ENCODE assay signal across 23 mouse cellular contexts in genomic region chr10:4943148-4943547, GRCm38 (mm10).
A peak's percentile ranks its signal among the peaks of the same experiment; 100 is the strongest.
DNase-seq lines count a peak whose midpoint lies in the region; ATAC-seq and TF ChIP-seq lines count a peak whose summit lies in the region.
"Had no signal": no experiment of that assay in that cellular context is flagged by ENCODE, and none has a peak within 500 bp of the region (broad histone marks: within the 10 kb centered on the region; RNA-seq: fewer than 3 reads in every experiment).

No protein-coding gene starts in this region.

- H3K4me1 ChIP-seq in stomach, postnatal 0 days (replicated peaks; ENCODE audit: control insufficient read depth, insufficient read depth): no peaks in the 10 kb centered on the region
- H3K4me1 ChIP-seq: embryonic facial prominence, embryonic 10.5 days; embryonic facial prominence, embryonic 12.5 days; forebrain, embryonic 12.5 days had no signal

- intact Hi-C loops in gastrocnemius, adult 2 months (cut with DNase I): no loop called here

- no peaks in the 10 kb centered on the region for H3K36me3 ChIP-seq in myocyte (ENCODE audit: control insufficient read depth, insufficient read depth)
- H3K36me3 ChIP-seq in stomach, postnatal 0 days (ENCODE audit: control insufficient read depth, insufficient read depth, low read length): no peaks in the 10 kb centered on the region
- H3K36me3 ChIP-seq: embryonic facial prominence, embryonic 10.5 days; embryonic facial prominence, embryonic 12.5 days; forebrain, embryonic 12.5 days had no signal

- no peak for DNase-seq in gastrocnemius, adult 2 months
- no peak for DNase-seq in gastrocnemius, postnatal 4 days (ENCODE audit: low spot score in 2 of 2)
- DNase-seq in NIH3T3 (ENCODE audit: low read depth): peak; percentile 7
- peak; percentile 5 for DNase-seq in fibroblast of lung, adult 2 months (ENCODE audit: low read depth)
- DNase-seq in stomach, postnatal 0 days (ENCODE audit: low spot score): no peak
- DNase-seq in urinary bladder, postnatal 14 days (ENCODE audit: low spot score): no peak
- DNase-seq in cerebellum, adult 9-11 months: no peak
- DNase-seq: adrenal gland, adult 2 months; adrenal gland, postnatal 10 days; adrenal gland, postnatal 25 days; cerebellum, adult 11 months; cerebellum, adult 18-20 months; cerebellum, adult 8-10 months; cerebellum, postnatal 10 days; cerebellum, postnatal 25 days had no signal

- TF ChIP-seq CTCF in gastrocnemius, adult 2 months (IDR thresholded peaks at IDR 0.05): no peak
- TF ChIP-seq CTCF in stomach, postnatal 0 days (IDR thresholded peaks at IDR 0.05; ENCODE audit: low read depth): no peak

- H3K4me2 ChIP-seq in myocyte (ENCODE audit: low read depth): peak overlapping the region; percentile 2
- H3K4me2 ChIP-seq in stomach, postnatal 0 days (replicated peaks; ENCODE audit: low read depth): no peak overlapping the region
- H3K4me2 ChIP-seq: embryonic facial prominence, embryonic 12.5 days; forebrain, embryonic 12.5 days had no signal

- WGBS in stomach, postnatal 0 days: 76% methylated on average over 5 of the region's 5 CpGs

- H3K9me3 ChIP-seq in stomach, postnatal 0 days (ENCODE audit: control insufficient read depth, low read length): no peaks in the 10 kb centered on the region
- H3K9me3 ChIP-seq: embryonic facial prominence, embryonic 10.5 days; embryonic facial prominence, embryonic 12.5 days had no signal

- TF ChIP-seq EP300 in stomach, postnatal 0 days (optimal IDR thresholded peaks at IDR 0.05): no peak

- TF ChIP-seq POLR2A in myocyte (IDR thresholded peaks at IDR 0.05; ENCODE audit: insufficient read length, low read depth): no peak

- H3ac ChIP-seq in myocyte (ENCODE audit: control insufficient read depth, insufficient read length): no peak overlapping the region

- H3K9ac ChIP-seq in stomach, postnatal 0 days (ENCODE audit: low read length): no peak overlapping the region
- H3K9ac ChIP-seq: embryonic facial prominence, embryonic 12.5 days; forebrain, embryonic 12.5 days had no signal

- ATAC-seq in stomach, postnatal 0 days (ENCODE audit: low FRiP score, low TSS enrichment): no peak
- ATAC-seq: activated CD4-positive, CD25-positive, alpha-beta regulatory T cell, adult 4 months; forebrain, embryonic 14.5 days; forebrain, embryonic 16.5 days; Patski had no signal

- no peaks in the 10 kb centered on the region for H3K79me2 ChIP-seq in myocyte (ENCODE audit: control insufficient read depth, insufficient read depth)

- peak overlapping the region; percentile 62 for H3K27ac ChIP-seq in gastrocnemius, adult 2 months
- H3K27ac ChIP-seq in stomach, postnatal 0 days (replicated peaks): no peak overlapping the region
- H3K27ac ChIP-seq: embryonic facial prominence, embryonic 10.5 days; embryonic facial prominence, embryonic 12.5 days; forebrain, embryonic 12.5 days had no signal

- no peak overlapping the region for H3K4me3 ChIP-seq in gastrocnemius, adult 2 months
- no peak overlapping the region for H3K4me3 ChIP-seq in myocyte
- H3K4me3 ChIP-seq in stomach, postnatal 0 days (ENCODE audit: low read depth, low read length): no peak overlapping the region
- H3K4me3 ChIP-seq: embryonic facial prominence, embryonic 10.5 days; embryonic facial prominence, embryonic 12.5 days; forebrain, embryonic 12.5 days had no signal

- H3K27me3 ChIP-seq in myocyte (ENCODE audit: control insufficient read depth, insufficient read depth, insufficient read length): no peaks in the 10 kb centered on the region
- no peaks in the 10 kb centered on the region for H3K27me3 ChIP-seq in stomach, postnatal 0 days (ENCODE audit: control insufficient read depth, insufficient read depth, low read length)
- H3K27me3 ChIP-seq: embryonic facial prominence, embryonic 12.5 days; forebrain, embryonic 12.5 days had no signal

TF ChIP-seq in myocyte, 11 proteins besides CTCF, POLR2A, EP300 and RAD21:
- TF ChIP-seq REST (IDR thresholded peaks at IDR 0.05; ENCODE audit: insufficient read depth, insufficient read length) (no peak), CEBPB (IDR thresholded peaks at IDR 0.05; ENCODE audit: insufficient read depth, poor library complexity, severe bottlenecking) (no peak), MAX (IDR thresholded peaks at IDR 0.05; ENCODE audit: low read depth) (no peak), SRF (IDR thresholded peaks at IDR 0.05; ENCODE audit: control insufficient read depth, insufficient read length, low read depth) (no peak), POLR2AphosphoS2 (IDR thresholded peaks at IDR 0.05; ENCODE audit: insufficient read length, low read depth) (no peak), TCF12 (IDR thresholded peaks at IDR 0.05; ENCODE audit: insufficient read depth, poor library complexity, severe bottlenecking) (no peak), E2F4 (IDR thresholded peaks at IDR 0.05; ENCODE audit: insufficient read depth) (no peak), TCF3 (IDR thresholded peaks at IDR 0.05; ENCODE audit: insufficient read length, low read depth) (no peak), MYOG (IDR thresholded peaks at IDR 0.05; ENCODE audit: control insufficient read depth in 1 of 3, insufficient read depth in 1 of 3, insufficient read length in 2 of 3, low read depth in 2 of 3) (no peak), MYOD1 (IDR thresholded peaks at IDR 0.05; ENCODE audit: control insufficient read depth in 1 of 3, insufficient read length in 2 of 3, low read depth in 2 of 3) (no peak), USF1 (IDR thresholded peaks at IDR 0.05; ENCODE audit: low read depth) (no peak)
TF ChIP-seq in myocyte: peak in this region for 0.

Comparison
In these comparisons a context has a peak if more than half of its experiments do, and no peak if none do; other contexts are left out.
1. DNase-seq: peak in NIH3T3 (single experiment) and fibroblast of lung, adult 2 months (single experiment); none in gastrocnemius, adult 2 months (single experiment), gastrocnemius, postnatal 4 days (0 of 2), stomach, postnatal 0 days (single experiment), urinary bladder, postnatal 14 days (single experiment) and cerebellum, adult 9-11 months (single experiment).